Mouse (Mus musculus) embryo, embryonic 11.5 days (tissue): ENCODE results near the gene Capn12.

Experiments
- DNase-seq: peaks from one replicate; pipeline ENCODE4 v3.0.0-alpha.2; 2012; ENCODE audit warnings: low read depth, low spot score

Capn12 gene

DNA sequence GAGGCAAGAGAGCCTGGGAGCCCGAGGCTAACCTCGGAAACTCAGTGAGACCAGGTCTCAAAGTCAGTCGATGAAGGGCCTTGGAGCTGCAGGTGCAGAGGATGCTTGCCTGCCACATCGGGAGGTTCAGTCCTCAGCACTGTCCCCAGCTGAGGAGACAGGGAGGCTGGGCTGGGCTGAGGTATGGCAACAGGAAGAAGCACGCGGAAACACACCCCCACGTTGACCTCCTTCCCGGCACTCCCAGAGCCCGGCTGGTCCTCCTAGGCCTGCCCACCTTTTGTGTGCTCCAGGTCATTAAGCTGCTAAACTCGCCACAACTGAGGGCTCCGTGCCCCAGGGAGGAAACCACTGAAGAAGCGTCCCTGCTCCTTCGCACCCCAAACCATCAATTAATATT, at the start of gene Capn12:
Gene Capn12 (plus strand): TSS at position 224 of the 400 bp plus-strand sequence.
- no peak for DNase-seq

- no peak for DNase-seq
Observed at GRCm38 (mm10) chr7:28832137-28832536, 49.1 kb upstream of the Capn12 start.

DNA sequence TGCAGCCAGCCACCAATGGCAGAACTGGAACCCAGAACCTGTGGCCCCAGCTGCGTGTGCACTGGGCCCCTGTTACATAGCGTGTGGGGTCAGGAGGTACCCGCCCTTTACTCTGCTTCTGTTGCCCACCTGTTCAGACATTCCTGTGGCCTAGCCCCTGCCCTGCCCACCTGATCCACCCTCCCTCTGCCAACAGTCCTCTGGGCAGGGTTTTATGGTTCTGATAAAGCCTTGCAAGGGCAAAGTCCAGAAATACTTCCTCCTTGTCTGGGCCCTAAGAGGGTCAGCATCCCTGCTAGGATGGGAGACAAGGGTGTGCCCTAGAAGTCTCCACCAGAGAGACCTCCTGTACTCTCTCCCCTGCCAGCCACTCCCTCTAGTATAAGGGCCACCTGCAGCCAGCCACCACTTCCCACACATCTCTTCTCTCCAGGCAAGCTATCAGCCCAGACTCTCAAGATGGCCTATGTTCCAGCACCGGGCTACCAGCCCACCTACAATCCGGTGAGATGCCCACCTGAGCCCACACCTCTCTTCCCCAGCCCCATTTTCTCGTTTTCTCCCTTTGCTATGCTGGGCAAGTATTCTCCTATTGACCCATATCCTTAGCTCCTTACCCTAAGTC, 47.4 kb upstream of the Capn12 start, which contains the start of gene Lgals4:
Gene Lgals4 (plus strand): TSS at position 132 of the 625 bp plus-strand sequence.
- no peak for DNase-seq

DNA sequence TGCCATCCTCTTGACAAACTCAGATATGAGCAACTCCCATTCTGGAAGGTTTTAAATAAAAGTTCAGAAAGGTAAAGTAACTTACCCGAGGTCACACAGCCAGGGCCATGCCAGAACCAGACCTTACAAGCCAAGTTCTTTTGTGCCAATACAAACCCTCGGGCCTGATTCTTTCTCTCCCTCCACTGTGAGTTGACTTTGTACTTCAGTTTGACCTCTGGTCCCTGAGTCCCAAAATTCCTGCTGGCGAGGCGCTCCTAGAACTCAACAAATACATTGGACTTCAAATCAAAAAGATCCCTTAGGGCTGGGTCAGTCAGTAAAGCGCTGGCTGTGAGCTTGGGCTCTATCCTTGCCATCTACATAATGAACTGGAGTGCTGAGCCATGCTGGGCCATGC, 44.3 kb upstream of the Capn12 start:
- DNase-seq = no peak

- DNase-seq = no peak
Observed at GRCm38 (mm10) chr7:28838331-28838730, 42.9 kb upstream of the Capn12 start.

- no peak for DNase-seq
Observed at GRCm38 (mm10) chr7:28847273-28847672, 33.9 kb upstream of the Capn12 start.

- DNase-seq = no peak
Observed at GRCm38 (mm10) chr7:28849700-28850236, 31.5 kb upstream of the Capn12 start.

DNA sequence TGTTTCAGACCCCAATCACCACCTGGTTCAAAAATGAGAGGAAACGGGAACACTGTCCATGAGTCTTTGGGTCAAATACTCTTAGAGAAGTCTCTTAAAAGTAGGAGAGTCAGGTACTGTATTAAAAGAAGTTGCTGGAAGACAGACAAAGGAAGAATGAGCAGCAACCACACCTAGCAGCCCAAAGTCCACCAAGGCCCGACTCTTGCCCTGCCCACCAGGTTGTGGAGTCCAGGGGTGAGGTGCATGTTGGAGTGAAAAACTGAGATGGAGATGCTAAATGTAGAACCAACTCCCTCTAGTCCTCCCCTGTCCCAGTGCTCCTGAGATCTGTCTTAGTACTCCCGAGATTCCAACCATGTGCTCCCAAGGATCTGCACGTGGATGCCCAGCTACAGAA, 30.6 kb upstream of the Capn12 start:
- DNase-seq = no peak

- no peak for DNase-seq
Observed at GRCm38 (mm10) chr7:28859953-28860352, 21.3 kb upstream of the Capn12 start.

GRCm38 (mm10) chr7:28860898-28861297, 20.3 kb upstream of the Capn12 start:
- no peak for DNase-seq

- DNase-seq = no peak
Observed at GRCm38 (mm10) chr7:28862817-28863499, 18.3 kb upstream of the Capn12 start.

- no peak for DNase-seq
Observed at GRCm38 (mm10) chr7:28863540-28863939, 17.7 kb upstream of the Capn12 start, which contains the start of gene Lgals7. Lgals7 (plus strand) TSS chr7:28863853.

GRCm38 (mm10) chr7:28864288-28864750, 16.9 kb upstream of the Capn12 start:
- no peak for DNase-seq

GRCm38 (mm10) chr7:28865481-28866300, 15.5 kb upstream of the Capn12 start:
- peak; percentile 50 for DNase-seq

- DNase-seq = no peak
Observed at GRCm38 (mm10) chr7:28866769-28867507, 14.3 kb upstream of the Capn12 start.

DNA sequence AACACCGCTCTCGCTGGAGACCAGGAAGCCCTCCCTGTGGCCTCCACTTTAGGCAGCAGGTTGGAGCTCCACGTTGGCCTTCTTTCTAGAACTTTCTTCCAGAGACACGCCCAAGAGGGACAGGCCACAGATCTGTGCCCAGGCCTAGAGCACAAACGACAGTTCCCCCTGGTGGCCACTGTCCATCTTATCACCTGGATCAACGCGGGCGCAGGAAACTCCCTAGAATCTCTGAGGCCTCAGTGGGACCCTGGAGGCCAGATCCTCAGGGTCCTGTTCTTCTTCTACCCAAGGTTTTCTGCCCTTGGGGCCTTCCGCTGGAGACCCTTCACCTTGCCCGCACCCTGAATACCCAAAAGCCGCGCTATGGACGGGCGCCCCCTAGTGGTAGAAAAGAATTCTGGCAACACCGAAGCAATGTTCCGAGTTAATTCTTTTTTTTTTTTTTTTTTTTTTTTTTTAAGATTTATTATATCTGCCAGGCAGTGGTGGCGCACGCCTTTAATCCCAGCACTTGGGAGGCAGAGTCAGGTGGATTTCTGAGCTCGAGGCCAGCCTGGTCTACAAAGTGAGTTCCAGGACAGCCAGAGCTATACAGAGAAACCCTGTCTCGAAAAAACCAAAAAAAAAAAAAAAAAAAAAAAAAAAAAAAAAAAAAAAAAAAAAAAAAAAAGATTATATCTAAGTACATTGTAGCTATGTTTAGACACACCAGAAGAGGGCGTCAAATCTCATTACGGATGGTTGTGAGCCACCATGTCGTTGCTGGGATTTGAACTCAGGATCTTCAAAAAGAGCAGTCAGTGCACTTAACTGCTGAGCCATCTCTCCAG, 13.5 kb upstream of the Capn12 start:
- DNase-seq = peak; percentile 49

DNA sequence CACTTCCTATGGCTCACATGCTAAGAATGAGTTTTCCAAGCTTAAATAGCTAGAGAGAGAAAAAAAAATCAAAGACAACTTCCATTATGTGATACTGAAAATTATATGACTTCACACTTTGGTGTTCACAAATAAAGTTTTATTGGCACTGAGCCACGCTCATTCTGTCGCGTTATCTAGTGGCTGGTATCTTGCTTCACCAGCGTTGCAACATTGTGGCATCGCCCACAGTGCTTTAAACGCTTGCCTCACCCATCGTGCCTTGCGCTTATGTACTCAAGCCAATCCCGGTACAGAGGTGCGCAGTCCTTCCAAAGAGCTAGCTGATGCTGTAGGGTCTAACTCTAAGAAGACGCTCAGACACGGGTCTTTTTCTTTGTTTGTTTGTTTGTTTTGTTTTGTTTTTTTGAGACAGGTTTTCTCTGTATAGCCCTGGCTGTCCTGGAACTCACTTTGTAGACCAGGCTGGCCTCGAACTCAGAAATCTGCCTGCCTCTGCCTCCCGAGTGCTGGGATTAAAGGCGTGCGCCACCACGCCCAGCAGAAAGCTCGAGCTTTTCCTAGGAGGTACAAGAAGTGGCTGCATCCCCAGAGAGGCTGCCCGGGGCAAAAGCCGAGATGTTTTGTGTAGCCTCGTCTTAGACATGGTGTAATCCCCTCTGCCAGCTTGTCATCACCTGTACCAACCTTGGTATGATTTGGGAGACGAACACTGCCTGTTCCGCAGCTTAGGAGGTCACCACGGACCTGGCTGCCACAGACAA, 10.1 kb upstream of the Capn12 start:
- DNase-seq = no peak

GRCm38 (mm10) chr7:28874565-28874964, 6.7 kb upstream of the Capn12 start:
- no peak for DNase-seq

DNA sequence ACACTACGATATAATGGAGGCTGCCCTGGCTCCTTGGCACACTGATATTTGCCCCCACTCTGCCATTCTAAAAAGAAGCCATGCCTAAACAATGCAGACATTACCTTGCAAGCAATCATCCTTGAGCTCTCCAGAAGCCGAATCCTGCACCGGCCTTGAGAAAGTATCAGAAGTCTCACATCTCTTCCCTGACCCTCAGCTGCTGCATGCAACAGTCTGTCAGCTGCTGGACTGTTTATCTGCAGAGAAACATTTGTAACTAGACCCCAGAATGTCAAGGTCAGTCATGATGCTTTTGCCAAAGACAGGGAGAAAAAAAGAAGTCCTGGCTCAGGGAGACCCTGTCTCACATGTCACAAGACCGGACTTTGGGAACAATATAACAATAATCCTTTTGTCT, 5.1 kb upstream of the Capn12 start:
- DNase-seq = no peak

GRCm38 (mm10) chr7:28877155-28877554, 4.1 kb upstream of the Capn12 start:
- DNase-seq = no peak
